Comparison of ENCODE assay signal across 19 mouse cellular contexts in the genomic region with DNA sequence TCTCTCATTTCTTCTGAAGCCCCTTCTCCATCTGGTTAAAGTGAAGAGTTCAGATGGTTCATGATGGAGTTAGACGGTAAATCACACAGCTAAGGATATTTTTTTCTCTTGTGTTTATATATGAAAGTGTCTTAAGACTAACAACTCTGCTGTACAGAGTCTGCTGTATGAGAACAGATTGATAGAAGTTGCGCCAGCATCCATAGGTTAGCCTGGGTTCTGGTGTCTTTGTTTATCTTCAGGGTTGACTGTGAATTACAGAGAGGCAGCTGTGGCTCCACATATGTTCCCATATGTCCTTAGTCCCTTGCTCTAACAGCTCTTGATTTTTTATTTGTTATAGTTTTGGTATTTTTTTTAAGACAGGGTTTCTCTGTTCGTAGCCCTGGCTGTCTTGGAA.
A peak's percentile ranks its signal among the peaks of the same experiment; 100 is the strongest.
DNase-seq lines count a peak whose midpoint lies in the region; ATAC-seq and TF ChIP-seq lines count a peak whose summit lies in the region.
"Had no signal": no experiment of that assay in that cellular context is flagged by ENCODE, and none has a peak within 500 bp of the region (broad histone marks: within the 10 kb centered on the region; RNA-seq: fewer than 3 reads in every experiment).

No protein-coding gene starts in this region.

- no peak for TF ChIP-seq CTCF in intestine, postnatal 0 days (IDR thresholded peaks at IDR 0.05; ENCODE audit: low read depth)

- no peaks in the 10 kb centered on the region for H3K9me3 ChIP-seq in forebrain, embryonic 16.5 days (ENCODE audit: control insufficient read depth, low read length)
- H3K9me3 ChIP-seq in forebrain, embryonic 15.5 days: no peaks in the 10 kb centered on the region
- no peaks in the 10 kb centered on the region for H3K9me3 ChIP-seq in intestine, embryonic 15.5 days
- H3K9me3 ChIP-seq in intestine, postnatal 0 days (ENCODE audit: control insufficient read depth): no peaks in the 10 kb centered on the region
- no peaks in the 10 kb centered on the region for H3K9me3 ChIP-seq in lung, embryonic 16.5 days (ENCODE audit: control insufficient read depth, low read length)
- no peaks in the 10 kb centered on the region for H3K9me3 ChIP-seq in intestine, embryonic 16.5 days (ENCODE audit: control insufficient read depth, low read length)
- H3K9me3 ChIP-seq: embryonic facial prominence, embryonic 12.5 days; forebrain, embryonic 13.5 days; heart, embryonic 15.5 days had no signal

- WGBS in forebrain, embryonic 16.5 days: 71% methylated on average over 3 of the region's 3 CpGs
- WGBS in forebrain, embryonic 15.5 days: 77% methylated on average over 3 of the region's 3 CpGs
- WGBS in intestine, embryonic 15.5 days: 44% methylated on average over 3 of the region's 3 CpGs
- 50% methylated on average over 3 of the region's 3 CpGs for WGBS in intestine, postnatal 0 days
- 36% methylated on average over 3 of the region's 3 CpGs for WGBS in lung, embryonic 16.5 days
- 39% methylated on average over 3 of the region's 3 CpGs for WGBS in intestine, embryonic 16.5 days

- no peaks in the 10 kb centered on the region for H3K36me3 ChIP-seq in forebrain, embryonic 16.5 days (ENCODE audit: control insufficient read depth, insufficient read depth)
- no peaks in the 10 kb centered on the region for H3K36me3 ChIP-seq in forebrain, embryonic 15.5 days
- H3K36me3 ChIP-seq in intestine, embryonic 15.5 days: no peaks in the 10 kb centered on the region
- H3K36me3 ChIP-seq in intestine, postnatal 0 days (ENCODE audit: control insufficient read depth, insufficient read depth): no peaks in the 10 kb centered on the region
- H3K36me3 ChIP-seq in lung, embryonic 16.5 days (ENCODE audit: control insufficient read depth, insufficient read depth, low read length): no peaks in the 10 kb centered on the region
- H3K36me3 ChIP-seq in intestine, embryonic 16.5 days (ENCODE audit: control insufficient read depth, insufficient read depth, low read length): no peaks in the 10 kb centered on the region
- H3K36me3 ChIP-seq: embryonic facial prominence, embryonic 12.5 days; heart, embryonic 15.5 days had no signal

- peak; percentile 54 for ATAC-seq in forebrain, embryonic 16.5 days
- ATAC-seq in forebrain, embryonic 15.5 days (replicated peaks): no peak
- ATAC-seq in intestine, embryonic 15.5 days: peak; percentile 39
- no peak for ATAC-seq in intestine, postnatal 0 days
- ATAC-seq in lung, embryonic 16.5 days (ENCODE audit: low read depth): peak; percentile 78
- peak; percentile 28; the same call in 1 of the 2 replicates for ATAC-seq in intestine, embryonic 16.5 days
- ATAC-seq in monocyte, adult 5-6 weeks (replicated peaks; ENCODE audit: insufficient number of reproducible peaks, low FRiP score, low TSS enrichment, poor library complexity, severe bottlenecking): no peak

- no peak overlapping the region for H3K27ac ChIP-seq in forebrain, embryonic 16.5 days (ENCODE audit: low read length)
- H3K27ac ChIP-seq in forebrain, embryonic 15.5 days (replicated peaks): no peak overlapping the region
- H3K27ac ChIP-seq in intestine, embryonic 15.5 days: no peak overlapping the region
- H3K27ac ChIP-seq in intestine, postnatal 0 days (ENCODE audit: low read depth, low read length): no peak overlapping the region
- no peak overlapping the region for H3K27ac ChIP-seq in lung, embryonic 16.5 days (ENCODE audit: low read length)
- H3K27ac ChIP-seq in intestine, embryonic 16.5 days (ENCODE audit: low read length): no peak overlapping the region
- H3K27ac ChIP-seq: embryonic facial prominence, embryonic 12.5 days; forebrain, embryonic 13.5 days; heart, adult 2 months; heart, embryonic 15.5 days had no signal

- no peak for DNase-seq in lung, postnatal 4 days
- DNase-seq: adrenal gland, postnatal 10 days; cerebellum, adult 11-12 months; cerebellum, adult 9-10 months; cerebellum, postnatal 25 days; gastrocnemius, postnatal 14 days; heart, adult 2 months; heart, postnatal 14 days had no signal

- H3K4me2 ChIP-seq in forebrain, embryonic 16.5 days (ENCODE audit: low read length): no peak overlapping the region
- H3K4me2 ChIP-seq in forebrain, embryonic 15.5 days (replicated peaks): no peak overlapping the region
- no peak overlapping the region for H3K4me2 ChIP-seq in intestine, embryonic 15.5 days (replicated peaks)
- H3K4me2 ChIP-seq in intestine, postnatal 0 days (replicated peaks; ENCODE audit: low read depth): no peak overlapping the region
- no peak overlapping the region for H3K4me2 ChIP-seq in lung, embryonic 16.5 days (ENCODE audit: low read depth, low read length)
- no peak overlapping the region for H3K4me2 ChIP-seq in intestine, embryonic 16.5 days (ENCODE audit: low read depth, low read length)
- H3K4me2 ChIP-seq: embryonic facial prominence, embryonic 12.5 days; forebrain, embryonic 13.5 days; heart, embryonic 11.5 days; heart, embryonic 15.5 days had no signal

- H3K4me3 ChIP-seq in forebrain, embryonic 16.5 days (replicated peaks; ENCODE audit: low read length): no peak overlapping the region
- H3K4me3 ChIP-seq in forebrain, embryonic 15.5 days: no peak overlapping the region
- no peak overlapping the region for H3K4me3 ChIP-seq in intestine, embryonic 15.5 days (replicated peaks)
- no peak overlapping the region for H3K4me3 ChIP-seq in intestine, postnatal 0 days (ENCODE audit: low read depth, low read length)
- no peak overlapping the region for H3K4me3 ChIP-seq in lung, embryonic 16.5 days (ENCODE audit: low read length)
- H3K4me3 ChIP-seq in intestine, embryonic 16.5 days (ENCODE audit: low read length): no peak overlapping the region
- H3K4me3 ChIP-seq: embryonic facial prominence, embryonic 12.5 days; forebrain, embryonic 13.5 days; heart, adult 2 months; heart, embryonic 15.5 days had no signal

- H3K9ac ChIP-seq in forebrain, embryonic 16.5 days (replicated peaks; ENCODE audit: low read depth, low read length): no peak overlapping the region
- no peak overlapping the region for H3K9ac ChIP-seq in forebrain, embryonic 15.5 days (replicated peaks)
- no peak overlapping the region for H3K9ac ChIP-seq in intestine, embryonic 15.5 days
- H3K9ac ChIP-seq in intestine, postnatal 0 days (ENCODE audit: low read depth, low read length): no peak overlapping the region
- H3K9ac ChIP-seq in lung, embryonic 16.5 days (ENCODE audit: low read length): no peak overlapping the region
- H3K9ac ChIP-seq in intestine, embryonic 16.5 days (ENCODE audit: low read depth, low read length): no peak overlapping the region
- H3K9ac ChIP-seq: embryonic facial prominence, embryonic 12.5 days; forebrain, embryonic 13.5 days; heart, embryonic 15.5 days had no signal

- no peaks in the 10 kb centered on the region for H3K27me3 ChIP-seq in forebrain, embryonic 16.5 days (replicated peaks; ENCODE audit: control insufficient read depth, insufficient read depth, low read length)
- H3K27me3 ChIP-seq in forebrain, embryonic 15.5 days: no peaks in the 10 kb centered on the region
- H3K27me3 ChIP-seq in intestine, embryonic 15.5 days (replicated peaks): no peaks in the 10 kb centered on the region
- H3K27me3 ChIP-seq in intestine, postnatal 0 days (replicated peaks; ENCODE audit: control insufficient read depth, insufficient read depth, low read length): no peaks in the 10 kb centered on the region
- H3K27me3 ChIP-seq in lung, embryonic 16.5 days (ENCODE audit: control insufficient read depth, insufficient read depth, low read depth, low read length): no peaks in the 10 kb centered on the region
- H3K27me3 ChIP-seq in intestine, embryonic 16.5 days (replicated peaks; ENCODE audit: control insufficient read depth, insufficient read depth, low read length): no peaks in the 10 kb centered on the region
- H3K27me3 ChIP-seq: embryonic facial prominence, embryonic 12.5 days; forebrain, embryonic 13.5 days; heart, embryonic 15.5 days had no signal

- no peaks in the 10 kb centered on the region for H3K4me1 ChIP-seq in forebrain, embryonic 16.5 days (replicated peaks; ENCODE audit: control insufficient read depth, insufficient read depth, low read length)
- H3K4me1 ChIP-seq in forebrain, embryonic 15.5 days: no peaks in the 10 kb centered on the region
- H3K4me1 ChIP-seq in intestine, embryonic 15.5 days (replicated peaks): peaks cover 5% of the 10 kb centered on the region; the same call in 1 of the 2 replicates
- H3K4me1 ChIP-seq in intestine, postnatal 0 days (replicated peaks; ENCODE audit: control insufficient read depth, insufficient read depth, low read length): no peaks in the 10 kb centered on the region
- no peaks in the 10 kb centered on the region for H3K4me1 ChIP-seq in lung, embryonic 16.5 days (replicated peaks; ENCODE audit: control insufficient read depth, insufficient read depth, low read length)
- no peaks in the 10 kb centered on the region for H3K4me1 ChIP-seq in intestine, embryonic 16.5 days (ENCODE audit: control insufficient read depth, insufficient read depth, low read length)
- H3K4me1 ChIP-seq: embryonic facial prominence, embryonic 12.5 days; forebrain, embryonic 13.5 days; heart, embryonic 15.5 days had no signal

Comparison
In these comparisons a context has a peak if more than half of its experiments do, and no peak if none do; other contexts are left out.
1. ATAC-seq: peak in forebrain, embryonic 16.5 days (single experiment), intestine, embryonic 15.5 days (single experiment), lung, embryonic 16.5 days (single experiment) and intestine, embryonic 16.5 days (single experiment); none in forebrain, embryonic 15.5 days (single experiment), intestine, postnatal 0 days (single experiment) and monocyte, adult 5-6 weeks (single experiment).